Comparison of ENCODE assay signal across 19 mouse cellular contexts in genomic region chr3:85117014-85117413, GRCm38 (mm10).
DNase-seq lines count a peak whose midpoint lies in the region; ATAC-seq lines count a peak whose summit lies in the region.
"Had no signal": no experiment of that assay in that cellular context is flagged by ENCODE, and none has a peak within 500 bp of the region (broad histone marks: within the 10 kb centered on the region; RNA-seq: fewer than 3 reads in every experiment).

No protein-coding gene starts in this region.

- intact Hi-C loops in heart, postnatal 10 days (cut with DNase I) = loop anchor here (5.0 to 10.0 kb wide), 2 partner anchors 90 to 158 kb away; no protein-coding TSS in a partner anchor

- peak; percentile 60 for DNase-seq in heart, adult 11 months
- DNase-seq in heart, postnatal 10 days = no peak
- DNase-seq in layer of hippocampus, adult 9-11 months = no peak
- no peak for DNase-seq in retina, postnatal 1 day
- DNase-seq: adrenal gland, adult 2 months; adrenal gland, adult 8-10 months; adrenal gland, postnatal 10 days; adrenal gland, postnatal 14 days; adrenal gland, postnatal 25 days; adrenal gland, postnatal 36 days; B cell, adult 2 months; cerebellum, adult 11 months; cerebellum, adult 11-12 months; cerebellum, adult 18-20 months had no signal

- ATAC-seq in granulocyte monocyte progenitor cell, adult 5-6 weeks (replicated peaks; ENCODE audit: poor library complexity, severe bottlenecking) = peak; percentile 65
- ATAC-seq in megakaryocyte progenitor cell, adult 5-6 weeks (replicated peaks; ENCODE audit: poor library complexity) = peak; percentile 67
- ATAC-seq: activated CD4-positive, CD25-positive, alpha-beta regulatory T cell, adult 4 months; CD4-positive, CD25-positive, alpha-beta regulatory T cell, adult 4 months; Patski had no signal
